Mouse (Mus musculus) activated CD4-positive, CD25-positive, alpha-beta regulatory T cell, adult 4 months (primary cell): ENCODE data around the gene Ppp1r9a. TPM values are rescaled to one million over a fixed set of nuclear protein-coding genes. Genes with fewer than 3 reads are reported as not detected.

Experiments
- ATAC-seq: one replicate; pipeline ENCODE4 v1.8.0; 2017
- polyA plus RNA-seq, 2 experiments: library from polyadenylated mRNA; unstranded; fragments of 100-300 nt; shearing (Covaris generic); gene quantifications; one replicate each; pipeline ENCODE4 v1.2.1; 2017

The Ppp1r9a gene
- polyA plus RNA-seq, 2 experiments from 2014 or later: 0.25 TPM; not detected in 1

GRCm38 (mm10) chr6:5163507-5164144 lies 260.9 kb downstream of the Ppp1r9a start:
- ATAC-seq: no peak

- no peak for ATAC-seq
These were observed 262.1 kb downstream of the Ppp1r9a start for GRCm38 (mm10) chr6:5164855-5165254.

- no peak for ATAC-seq
These were observed 264.4 kb downstream of the Ppp1r9a start for GRCm38 (mm10) chr6:5167051-5167677.

GRCm38 (mm10) chr6:5168158-5168557 lies 265.4 kb downstream of the Ppp1r9a start:
- ATAC-seq: no peak

- ATAC-seq: no peak
These were observed 268.7 kb downstream of the Ppp1r9a start for GRCm38 (mm10) chr6:5171418-5171817.

DNA sequence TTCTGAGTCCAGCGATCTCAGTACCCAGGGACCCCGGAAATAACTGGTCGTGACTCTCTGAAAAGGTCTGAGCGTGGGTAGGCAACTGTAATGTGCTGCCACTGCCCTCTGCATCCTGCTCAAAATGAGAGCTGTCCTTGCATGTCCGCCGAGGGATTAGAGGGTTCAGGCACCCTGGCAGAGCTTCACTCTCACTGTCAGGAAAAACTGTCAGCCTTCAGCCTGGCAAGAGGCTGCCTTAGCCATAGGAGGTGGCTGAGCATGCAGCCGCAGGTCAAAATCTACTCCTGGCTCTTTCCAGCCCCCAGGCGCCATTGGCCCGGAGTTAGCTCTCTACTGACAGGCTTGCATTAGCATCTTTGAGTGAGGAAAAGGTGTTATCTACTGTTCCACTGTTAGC lies 269.9 kb downstream of the Ppp1r9a start:
- ATAC-seq: no peak

DNA sequence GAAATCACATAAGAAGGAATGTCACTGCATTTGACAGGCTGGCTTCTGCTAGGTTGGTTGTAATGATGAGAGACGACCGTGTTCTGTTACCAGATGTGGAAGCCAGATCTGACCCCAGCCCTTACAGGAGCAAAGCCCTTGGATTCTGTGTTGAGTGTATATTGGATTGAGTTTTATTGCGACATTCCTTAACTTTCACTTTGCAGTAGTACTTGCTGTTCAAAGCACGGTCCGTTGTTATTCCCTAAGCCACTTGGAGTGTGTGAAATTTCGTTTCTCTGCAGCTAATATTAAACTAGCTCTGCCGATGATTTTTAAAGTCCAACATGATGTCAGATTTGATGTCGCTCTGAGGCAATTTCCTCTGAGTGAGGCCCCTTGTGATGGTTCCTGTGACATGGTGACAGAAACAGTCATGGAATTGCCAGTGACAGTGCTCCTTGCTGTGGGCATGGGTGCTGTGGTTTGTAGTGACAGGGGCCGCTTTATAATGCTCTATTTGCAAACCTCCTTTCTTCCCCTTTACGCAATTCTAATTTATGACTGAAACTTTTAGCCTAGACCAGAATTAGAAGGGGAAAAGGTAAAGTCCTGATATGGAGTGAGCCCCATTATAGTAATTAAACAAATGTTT lies 271.6 kb downstream of the Ppp1r9a start:
- no peak for ATAC-seq

DNA sequence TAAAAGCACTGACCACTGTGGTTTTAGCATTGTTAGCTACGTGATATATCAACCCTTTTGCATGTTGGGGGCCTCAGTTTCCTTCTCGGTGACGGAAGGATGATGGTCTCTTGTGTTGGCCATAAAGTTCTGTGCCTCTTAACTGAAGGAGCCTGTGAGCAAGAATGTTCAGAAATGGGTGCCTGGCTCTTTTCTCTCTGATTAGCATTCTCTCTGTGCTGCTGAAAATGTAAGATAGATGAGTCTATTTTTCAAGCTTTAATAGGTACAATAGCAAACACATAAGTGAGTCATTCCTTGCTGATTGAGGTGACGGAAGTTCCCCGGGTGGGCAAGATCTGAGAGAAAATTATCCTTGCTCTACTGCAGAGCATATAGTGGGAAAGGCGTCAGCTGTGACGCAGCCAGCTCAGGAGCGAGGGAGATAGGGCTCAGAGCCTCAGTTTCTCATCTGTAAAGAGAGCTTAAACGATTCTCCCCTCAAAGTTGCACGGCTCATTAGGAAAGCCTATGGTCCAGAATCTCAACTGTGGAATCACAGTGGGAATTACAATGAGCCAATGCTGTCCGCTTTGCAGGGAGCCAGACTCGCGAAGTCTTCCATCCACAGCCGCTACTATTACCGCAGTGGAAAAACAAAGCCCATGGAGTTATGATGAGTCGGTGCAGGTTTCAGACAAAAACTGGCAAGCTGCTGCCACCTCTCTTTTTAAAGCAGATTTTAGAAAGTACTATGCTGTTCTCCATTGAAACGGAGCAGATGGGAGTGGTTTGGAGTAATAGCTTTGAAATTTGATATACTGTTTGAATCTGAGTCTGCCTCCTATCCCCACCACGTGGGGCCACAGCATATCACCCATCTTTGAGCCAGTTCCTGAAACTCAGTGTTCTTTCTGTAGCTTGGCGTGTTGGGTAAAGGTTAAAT lies 275.5 kb downstream of the Ppp1r9a start:
- no peak for ATAC-seq

DNA sequence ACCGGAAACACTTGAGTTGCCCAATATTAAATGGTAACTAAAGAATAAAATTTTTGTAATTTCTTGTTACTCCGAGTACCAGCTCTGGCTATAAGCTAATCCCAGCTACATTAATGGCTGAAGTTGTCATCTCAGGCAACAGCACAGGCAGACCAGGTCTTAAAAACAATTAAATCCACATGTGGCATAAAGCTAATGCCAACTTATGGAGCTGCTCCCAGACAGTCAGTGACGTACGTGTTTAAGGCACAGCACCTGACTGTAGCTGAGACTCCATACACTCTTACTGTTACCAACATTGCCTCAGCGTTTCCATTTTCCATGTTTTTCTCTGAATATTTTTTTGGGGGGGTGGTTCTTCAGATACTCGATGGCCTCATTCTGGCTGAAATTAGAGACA lies 276.5 kb downstream of the Ppp1r9a start:
- ATAC-seq: no peak

- ATAC-seq: no peak
These were observed 277.9 kb downstream of the Ppp1r9a start for GRCm38 (mm10) chr6:5180645-5181044.

DNA sequence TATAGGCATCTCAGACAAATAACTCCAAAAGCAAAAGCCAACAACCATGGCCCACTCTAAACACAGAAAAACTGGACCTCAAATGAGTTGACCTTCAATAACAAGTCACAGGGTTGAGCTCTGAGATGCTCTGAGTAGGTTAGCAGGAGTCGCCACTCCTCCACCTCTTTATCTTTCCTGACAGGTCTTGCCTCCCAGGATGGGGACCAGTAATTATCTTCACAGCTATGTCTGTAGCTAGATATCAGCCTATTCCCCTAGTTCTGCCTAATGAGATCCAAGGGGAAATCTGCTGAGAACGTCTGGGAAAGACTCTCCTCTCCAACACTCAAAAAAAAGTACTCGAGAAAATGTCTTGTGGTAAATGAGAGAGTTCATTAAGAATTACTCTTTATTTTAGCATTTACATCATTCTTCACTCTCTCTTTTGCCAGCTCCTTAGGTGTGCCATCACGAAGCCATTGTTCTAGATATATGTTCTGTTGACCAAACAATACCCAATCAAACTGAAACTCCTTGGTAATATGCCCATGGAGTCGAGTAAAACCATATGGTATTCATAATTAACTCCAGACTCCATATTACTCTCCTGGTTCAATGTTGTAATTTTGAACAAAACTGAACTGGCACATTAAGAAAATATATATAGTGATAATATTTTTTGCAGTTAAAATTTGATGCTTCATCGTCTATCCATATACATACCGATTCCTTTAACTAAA lies 283.7 kb downstream of the Ppp1r9a start:
- ATAC-seq: no peak

- no peak for ATAC-seq
These were observed 284.9 kb downstream of the Ppp1r9a start for GRCm38 (mm10) chr6:5187586-5187985.

- no peak for ATAC-seq
These were observed 285.3 kb downstream of the Ppp1r9a start for GRCm38 (mm10) chr6:5188036-5188435.

DNA sequence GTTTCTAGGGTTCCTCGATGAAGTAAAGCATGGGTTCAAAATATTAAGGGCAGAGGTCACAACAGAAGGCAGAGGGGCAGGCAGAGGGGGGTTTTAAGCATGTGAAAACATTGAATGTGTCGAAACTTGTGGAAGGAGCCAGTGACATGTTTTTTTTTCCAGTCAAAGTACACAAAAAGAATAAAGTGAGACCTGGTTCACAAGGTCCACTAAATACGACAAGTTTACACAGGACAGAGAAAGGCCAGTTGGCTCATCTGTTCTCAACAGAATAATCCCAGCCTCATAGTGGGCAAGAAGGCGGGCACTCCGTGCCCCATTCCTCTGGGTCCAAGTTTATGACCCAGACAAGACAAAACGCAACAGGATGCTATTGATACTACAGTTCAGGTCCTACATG lies 286.2 kb downstream of the Ppp1r9a start:
- no peak for ATAC-seq

- ATAC-seq: no peak
These were observed 286.8 kb downstream of the Ppp1r9a start for GRCm38 (mm10) chr6:5189507-5189906.

- no peak for ATAC-seq
These were observed 288.0 kb downstream of the Ppp1r9a start for GRCm38 (mm10) chr6:5190761-5191160.

- ATAC-seq: no peak
These were observed 291.0 kb downstream of the Ppp1r9a start, which contains the start of gene Pon1 for GRCm38 (mm10) chr6:5193693-5194092. TSS of gene Pon1 (minus strand) at chr6:5193946.

DNA sequence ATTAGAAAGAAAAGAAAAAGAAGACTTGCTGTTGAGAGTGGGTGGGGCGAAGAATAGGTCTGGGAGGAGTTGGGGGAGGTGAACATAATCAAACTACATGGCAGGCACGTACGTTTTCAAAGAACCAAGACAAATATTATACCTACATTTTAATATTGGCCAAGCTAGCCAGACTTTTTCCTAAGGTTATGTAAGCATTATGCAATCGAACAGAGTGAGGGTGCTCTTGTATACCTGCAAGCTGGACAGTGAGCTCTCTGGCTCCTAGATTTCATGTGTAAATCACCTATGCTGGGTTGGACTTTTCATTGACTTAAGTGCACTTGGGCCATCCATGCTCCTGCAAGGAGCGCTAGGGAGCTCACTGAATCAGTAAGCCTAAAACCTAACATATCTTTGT lies 295.9 kb downstream of the Ppp1r9a start:
- no peak for ATAC-seq

DNA sequence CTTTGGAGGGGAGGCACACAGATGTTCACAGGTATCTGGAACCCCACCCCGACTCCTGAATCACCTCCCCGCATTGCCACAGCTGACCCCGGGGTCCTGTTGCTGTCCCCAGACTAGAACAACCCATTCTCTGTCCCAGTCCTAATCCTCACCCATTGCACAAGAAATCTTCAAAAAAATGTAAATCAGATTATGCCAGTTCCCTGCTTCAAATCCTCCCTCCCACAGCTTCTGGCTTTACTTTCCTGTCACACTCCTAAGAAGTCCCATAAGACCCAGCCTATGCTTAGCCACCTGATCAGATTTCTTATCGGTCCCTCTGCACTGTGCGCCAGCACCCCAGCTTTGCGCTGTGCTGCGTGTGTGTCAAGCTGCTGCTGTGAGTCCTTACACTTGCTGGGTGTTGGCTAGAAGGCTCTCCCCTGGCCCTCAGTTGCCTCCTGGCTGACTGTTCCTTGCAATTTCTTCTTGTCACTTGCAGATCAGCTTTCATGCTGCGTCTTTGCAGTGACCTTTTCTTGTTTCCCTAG lies 296.7 kb downstream of the Ppp1r9a start:
- no peak for ATAC-seq

GRCm38 (mm10) chr6:5199916-5200315 lies 297.2 kb downstream of the Ppp1r9a start:
- ATAC-seq: no peak

- no peak for ATAC-seq
These were observed 305.1 kb downstream of the Ppp1r9a start for GRCm38 (mm10) chr6:5207817-5208216.
